Mouse (Mus musculus) B cell, adult 62 days (primary cell): ENCODE measurements around the gene Cct8. TPM values are rescaled to one million over a fixed set of nuclear protein-coding genes. Genes with fewer than 3 reads are reported as not detected.

Experiments
- total RNA-seq: library from RNA; stranded (reverse); gene quantifications from 4 replicates; pipeline ENCODE4 v1.2.4, GENCODE M21; 2023

Cct8 gene
- total RNA-seq = 141 to 162 TPM (median 150 TPM) in 4 replicates

GRCm38 (mm10) chr16:87495716-87496447, at the start of gene Cct8:
Gene Cct8 (minus strand): TSS chr16:87495873.

GRCm38 (mm10) chr16:87454419-87455179, 41.1 kb downstream of the Cct8 start, which contains the start of gene Usp16:
Gene Usp16 (plus strand): TSS chr16:87454703.

GRCm38 (mm10) chr16:87440184-87440686, 55.4 kb downstream of the Cct8 start, which contains the start of gene Rwdd2b:
Gene Rwdd2b (minus strand): TSS chr16:87440573.

Other genes starting within 250 kb of the Cct8 start
- 21.5 to 27.9 TPM (median 24.3 TPM) in 4 replicates for gene N6amt1, start 141.7 kb downstream of the Cct8 start, total RNA-seq
- 43.5 to 46.6 TPM (median 45.6 TPM) in 4 replicates for gene Ltn1, start 63.3 kb downstream of the Cct8 start, total RNA-seq
- 4.6 to 7.4 TPM (median 5.4 TPM) in 4 replicates for gene Rwdd2b, start 55.3 kb downstream of the Cct8 start, total RNA-seq
- gene Usp16, start 41.2 kb downstream of the Cct8 start, total RNA-seq = 176 to 195 TPM (median 186 TPM) in 4 replicates
- not detected in 4 replicates for gene Map3k7cl, start 57.5 kb upstream of the Cct8 start, total RNA-seq
- gene Bach1, start 203.1 kb upstream of the Cct8 start, total RNA-seq = 24.7 to 28.8 TPM (median 25.4 TPM) in 4 replicates